Comparison of ENCODE assay signal across 21 mouse cellular contexts in genomic region chr17:72268529-72268928, GRCm38 (mm10).
DNase-seq lines count a peak whose midpoint lies in the region; ATAC-seq and TF ChIP-seq lines count a peak whose summit lies in the region.
"Had no signal": no experiment of that assay in that cellular context is flagged by ENCODE, and none has a peak within 500 bp of the region (broad histone marks: within the 10 kb centered on the region; RNA-seq: fewer than 3 reads in every experiment).

No protein-coding gene starts in this region.

- H3K9ac ChIP-seq in CH12.LX (ENCODE audit: insufficient read depth, low read depth): no peak overlapping the region

- TF ChIP-seq RAD21 in CH12.LX (IDR thresholded peaks at IDR 0.05; ENCODE audit: low read depth, low read length): peak; percentile 43

- CTCF ChIA-PET in Patski (lab: Charles Lee): interaction anchor here (1.4 kb wide), 1 partner anchor 254 kb away, joined by 3 read pairs; no protein-coding TSS in a partner anchor

- no peak overlapping the region for H3K4me3 ChIP-seq in CH12.LX (replicated peaks in 1 of 3; ENCODE audit: low read depth in 2 of 3, low read length in 2 of 3, poor library complexity in 1 of 3)

- no peak for TF ChIP-seq POLR2A in CH12.LX (IDR thresholded peaks at IDR 0.05; ENCODE audit: low read depth, low read length)

- no peaks in the 10 kb centered on the region for H3K9me3 ChIP-seq in CH12.LX (replicated peaks; ENCODE audit: low read length)

- no peak for TF ChIP-seq EP300 in CH12.LX (IDR thresholded peaks at IDR 0.05; ENCODE audit: low read length)

- no peak overlapping the region for H3K27ac ChIP-seq in CH12.LX (ENCODE audit: insufficient read depth, low read depth)

- H3K4me2 ChIP-seq in CH12.LX (ENCODE audit: insufficient read depth, low read depth, poor library complexity, severe bottlenecking): no peak overlapping the region

- intact Hi-C loops in gastrocnemius, postnatal 14 days (cut with DNase I; ENCODE audit: low total_unique reads): no loop called here

- peak; percentile 6 to 61; a peak in 2 of 4 replicates for TF ChIP-seq CTCF in CH12.LX (conservative IDR thresholded peaks at IDR 0.05 in 1 of 2, IDR thresholded peaks at IDR 0.05 in 1 of 2; ENCODE audit: low read depth in 2 of 2, low read length in 2 of 2)
- TF ChIP-seq CTCF in Patski (IDR thresholded peaks at IDR 0.05): peak; percentile 10

- POLR2A ChIA-PET in Patski (lab: Charles Lee): no interaction called here

- no peaks in the 10 kb centered on the region for H3K36me3 ChIP-seq in CH12.LX (replicated peaks in 1 of 2; ENCODE audit: control insufficient read depth in 1 of 2, insufficient read depth in 1 of 2, low read length in 1 of 2)
- H3K36me3 ChIP-seq: G1E had no signal

- H3K27me3 ChIP-seq in CH12.LX (replicated peaks): no peaks in the 10 kb centered on the region
- peaks cover 6% of the 10 kb centered on the region for H3K27me3 ChIP-seq in Patski

- peak; percentile 3 for DNase-seq in gastrocnemius, postnatal 14 days
- DNase-seq in gastrocnemius, postnatal 10 days: no peak
- no peak for DNase-seq in CH12.LX (ENCODE audit: extremely low read depth)
- DNase-seq in Patski (ENCODE audit: low read depth, low spot score): no peak
- DNase-seq in cerebellum, adult 18-20 months: no peak
- DNase-seq in lung, postnatal 4 days: no peak
- DNase-seq: adrenal gland, adult 2 months; adrenal gland, adult 8-10 months; adrenal gland, postnatal 10 days; adrenal gland, postnatal 14 days; adrenal gland, postnatal 25 days; adrenal gland, postnatal 36 days; B cell, adult 2 months; cerebellum, adult 11 months; cerebellum, adult 11-12 months; cerebellum, adult 2 months; cerebellum, adult 8-10 months; cerebellum, adult 9-10 months had no signal

- H3K4me1 ChIP-seq in CH12.LX (ENCODE audit: control insufficient read depth in 1 of 2, insufficient read depth in 2 of 2): peaks cover 19 to 32% of the 10 kb centered on the region in 2 experiments

- H3K79me2 ChIP-seq in CH12.LX (replicated peaks; ENCODE audit: control insufficient read depth, extremely low read depth, insufficient read depth, poor library complexity, severe bottlenecking): no peaks in the 10 kb centered on the region

- in situ Hi-C loops in CH12.LX (cut with MboI; ENCODE audit: low pct_ligation_motif_present, low pct_unique_long_range_greater_than_20kb, low sequenced_read_pairs): no loop called here
- in situ Hi-C loops in Patski (cut with MboI; ENCODE audit: low pct_unique_long_range_greater_than_20kb): no loop called here

- dilution Hi-C loops in CH12.LX (cut with MboI; ENCODE audit: extremely low pct_ligation_motif_present, extremely low pct_unique_long_range_greater_than_20kb, low sequenced_read_pairs): no loop called here

- ATAC-seq in Patski: no peak
- ATAC-seq: activated CD4-positive, CD25-positive, alpha-beta regulatory T cell, adult 4 months; CD4-positive, CD25-positive, alpha-beta regulatory T cell, adult 4 months had no signal

TF ChIP-seq in CH12.LX, 34 proteins besides CTCF, POLR2A, EP300 and RAD21:
- TF ChIP-seq MAX (IDR thresholded peaks at IDR 0.05; ENCODE audit: low read length) (0 out of 2 replicates have a peak, but pooled peaks have one; percentile 33), SMC3 (IDR thresholded peaks at IDR 0.05; ENCODE audit: low read depth, low read length) (peak; percentile 56), NRF1 (IDR thresholded peaks at IDR 0.05; ENCODE audit: low read depth, low read length) (no peak), MYC (IDR thresholded peaks at IDR 0.05; ENCODE audit: low read depth, low read length) (0 out of 2 replicates have a peak, but pooled peaks have one; percentile 45)
